In genomic region chr16:10626116-10626515, GRCm38 (mm10) we compare ENCODE assay signal across 17 mouse cellular contexts.
DNase-seq lines count a peak whose midpoint lies in the region; TF ChIP-seq lines count a peak whose summit lies in the region.
"Had no signal": no experiment of that assay in that cellular context is flagged by ENCODE, and none has a peak within 500 bp of the region (broad histone marks: within the 10 kb centered on the region; RNA-seq: fewer than 3 reads in every experiment).

No protein-coding gene starts in this region.

- no peaks in the 10 kb centered on the region for H3K9me3 ChIP-seq in hindbrain, embryonic 10.5 days
- H3K9me3 ChIP-seq: embryonic facial prominence, embryonic 12.5 days; forebrain, embryonic 15.5 days; heart, embryonic 12.5 days; hindbrain, embryonic 12.5 days had no signal

- no peak overlapping the region for H3K4me3 ChIP-seq in left cerebral cortex, adult 2 months
- H3K4me3 ChIP-seq in hindbrain, embryonic 10.5 days: no peak overlapping the region
- H3K4me3 ChIP-seq: embryonic facial prominence, embryonic 12.5 days; forebrain, embryonic 15.5 days; heart, adult 2 months; heart, embryonic 12.5 days; hindbrain, embryonic 12.5 days had no signal

- intact Hi-C loops in left cerebral cortex, adult 2 months (cut with DNase I): no loop called here
- intact Hi-C loops in left cerebral cortex, postnatal 25 days (cut with DNase I): loop anchor here (2.0 kb wide), 1 partner anchor 31 kb away; no protein-coding TSS in a partner anchor

- no peak for DNase-seq in left cerebral cortex, adult 2 months (ENCODE audit: extremely low spot score in 1 of 2, low spot score in 2 of 2)
- DNase-seq in left cerebral cortex, postnatal 25 days (ENCODE audit: low spot score in 2 of 2): no peak
- DNase-seq in cerebellum, adult 8-10 months: peak; percentile 39
- peak; percentile 37 for DNase-seq in cerebellum, postnatal 14 days
- no peak for DNase-seq in lung, postnatal 25 days (ENCODE audit: low spot score)
- DNase-seq in hindbrain, embryonic 10.5 days (ENCODE audit: low spot score): no peak
- DNase-seq in adrenal gland, postnatal 10 days: no peak
- DNase-seq: adrenal gland, adult 2 months; adrenal gland, postnatal 36 days; gastrocnemius, postnatal 36 days; heart, adult 2 months; heart, postnatal 36 days; kidney, adult 8-10 months had no signal

- 0 out of 2 replicates have a peak, but pooled peaks cover under 1% of the 10 kb centered on the region for H3K4me1 ChIP-seq in hindbrain, embryonic 10.5 days (replicated peaks)
- H3K4me1 ChIP-seq: forebrain, embryonic 15.5 days; hindbrain, embryonic 12.5 days had no signal

- 90% methylated on average over 1 of the region's 1 CpGs for WGBS in hindbrain, embryonic 10.5 days

- no peaks in the 10 kb centered on the region for H3K27me3 ChIP-seq in hindbrain, embryonic 10.5 days (ENCODE audit: insufficient read depth, poor library complexity, severe bottlenecking)
- H3K27me3 ChIP-seq: embryonic facial prominence, embryonic 12.5 days; forebrain, embryonic 15.5 days; heart, embryonic 12.5 days; hindbrain, embryonic 12.5 days had no signal

- TF ChIP-seq CTCF in left cerebral cortex, adult 2 months (IDR thresholded peaks at IDR 0.05): no peak

- peak overlapping the region; percentile 73 for H3K27ac ChIP-seq in left cerebral cortex, adult 2 months
- no peak overlapping the region for H3K27ac ChIP-seq in hindbrain, embryonic 10.5 days
- H3K27ac ChIP-seq: embryonic facial prominence, embryonic 12.5 days; forebrain, embryonic 15.5 days; heart, adult 2 months; hindbrain, embryonic 12.5 days had no signal

- peaks cover 34% of the 10 kb centered on the region for H3K36me3 ChIP-seq in hindbrain, embryonic 10.5 days

Comparison
In these comparisons a context has a peak if more than half of its experiments do, and no peak if none do; other contexts are left out.
1. DNase-seq: peak in cerebellum, adult 8-10 months (single experiment) and cerebellum, postnatal 14 days (2 of 2); none in left cerebral cortex, adult 2 months (0 of 2), left cerebral cortex, postnatal 25 days (0 of 2), lung, postnatal 25 days (single experiment), hindbrain, embryonic 10.5 days (single experiment) and adrenal gland, postnatal 10 days (single experiment).